Mouse (Mus musculus) 3T3-L1 (cell line): ENCODE data around the gene Bglap3.
"Not testable (repeated sequence)": the region's sequence is repeated elsewhere in the genome, so short reads cannot be mapped to it uniquely, and the experiment has no call there.

Source experiments
- DNase-seq: peaks from one replicate; pipeline ENCODE4 v3.0.0-alpha.2; 2015; ENCODE audit warnings: low read depth, low spot score

Bglap3 gene

GRCm38 (mm10) chr3:88376644-88377043, 4.1 kb upstream of the Bglap3 start:
- DNase-seq, result not testable (repeated sequence)

- not testable (repeated sequence) for DNase-seq
Observed at GRCm38 (mm10) chr3:88375750-88376626, 3.4 kb upstream of the Bglap3 start.

DNA sequence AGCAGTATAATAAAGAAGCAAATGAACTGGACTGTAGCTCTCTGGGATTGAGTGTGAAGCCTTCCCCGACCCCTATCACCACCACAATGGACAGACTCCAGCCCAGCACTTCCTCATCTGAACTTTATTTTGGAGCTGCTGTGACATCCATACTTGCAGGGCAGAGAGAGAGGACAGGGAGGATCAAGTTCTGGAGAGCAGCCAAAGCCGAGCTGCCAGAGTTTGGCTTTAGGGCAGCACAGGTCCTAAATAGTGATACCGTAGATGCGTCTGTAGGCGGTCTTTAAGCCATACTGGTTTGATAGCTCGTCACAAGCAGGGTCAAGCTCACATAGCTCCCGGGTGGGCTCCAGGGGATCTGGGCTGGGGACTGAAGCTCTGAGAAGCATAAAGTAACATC, 4.0 kb downstream of the Bglap3 start:
- not testable (repeated sequence) for DNase-seq

GRCm38 (mm10) chr3:88367517-88367916, 5.0 kb downstream of the Bglap3 start:
- not testable (repeated sequence) for DNase-seq

DNA sequence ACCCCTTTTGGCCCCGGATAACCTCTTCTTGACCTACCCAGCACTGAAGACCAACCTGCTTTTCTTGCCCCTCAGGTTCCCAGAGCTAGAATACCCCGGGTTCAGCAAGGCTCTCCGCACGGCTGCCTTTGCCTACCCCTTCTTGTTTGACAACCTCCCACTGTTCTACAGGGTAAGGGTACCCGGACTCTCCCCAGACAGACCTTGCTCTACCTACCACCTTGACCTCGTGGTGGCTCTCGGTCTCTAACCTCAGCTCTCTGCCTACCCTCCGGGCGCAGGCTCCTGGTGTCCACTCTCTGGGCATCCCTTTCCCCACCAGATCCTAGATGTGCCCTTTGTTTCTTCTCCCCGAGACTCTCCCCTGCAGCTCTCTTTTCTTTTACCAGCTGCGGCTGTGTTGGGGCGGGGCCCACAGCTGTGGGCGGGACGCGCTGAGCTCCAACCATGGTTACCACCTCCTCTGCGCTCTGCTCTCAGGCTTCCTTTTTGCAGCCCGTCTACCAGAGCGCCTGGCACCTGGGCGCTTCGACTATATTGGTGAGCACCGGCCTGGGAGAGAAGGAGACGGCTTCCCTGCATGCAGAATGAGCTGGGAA, 5.6 kb downstream of the Bglap3 start:
- DNase-seq, result not testable (repeated sequence)

- DNase-seq, result no peak
Observed at GRCm38 (mm10) chr3:88365705-88366361, 6.7 kb downstream of the Bglap3 start.

DNA sequence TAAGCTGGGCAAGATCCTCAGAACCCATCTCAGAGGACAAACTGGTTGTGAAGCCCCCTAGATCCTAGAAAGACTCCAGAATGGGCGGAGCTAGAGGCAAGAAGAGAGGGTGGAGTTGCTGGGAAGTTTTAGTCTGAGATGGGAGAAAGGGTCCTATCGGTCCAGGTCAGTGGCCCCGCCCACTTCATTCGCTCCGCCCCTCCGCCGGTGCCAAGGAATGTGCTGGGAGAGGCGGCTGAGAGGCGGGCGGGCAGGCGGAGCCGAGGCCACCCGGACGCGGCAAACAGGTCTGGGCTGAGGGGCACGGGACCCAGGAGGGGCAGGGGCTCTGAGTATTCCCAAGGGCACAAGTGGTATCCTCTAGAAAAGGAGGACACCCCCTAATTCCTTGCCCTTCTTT, 8.2 kb downstream of the Bglap3 start, which contains the start of gene Paqr6:
Gene Paqr6, plus strand, starts transcription at position 248 of the 400 bp plus-strand sequence.
- DNase-seq, result no peak

DNA sequence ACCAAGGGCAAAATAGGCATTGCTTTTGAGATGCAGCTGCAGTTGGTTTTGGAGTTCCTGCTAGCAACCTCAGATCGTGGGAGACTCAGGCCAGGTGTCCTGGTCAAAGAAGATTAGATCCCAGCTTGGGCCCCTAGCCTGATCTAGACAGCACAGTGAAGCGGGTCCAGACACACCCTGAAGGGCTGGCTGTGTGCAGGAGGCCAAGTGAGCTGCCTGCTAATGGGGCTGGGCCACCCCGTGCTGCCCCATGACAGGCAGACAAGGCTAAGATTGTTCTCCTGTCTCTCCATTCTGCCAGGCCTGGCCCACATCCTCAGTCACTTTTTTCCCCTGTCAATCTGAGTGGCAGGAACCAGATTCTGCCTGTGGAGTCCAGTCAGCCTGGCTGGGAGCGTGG, 8.8 kb downstream of the Bglap3 start:
- DNase-seq, result peak; percentile 23

- DNase-seq, result no peak
Observed at GRCm38 (mm10) chr3:88361612-88362313, 10.8 kb downstream of the Bglap3 start.

DNA sequence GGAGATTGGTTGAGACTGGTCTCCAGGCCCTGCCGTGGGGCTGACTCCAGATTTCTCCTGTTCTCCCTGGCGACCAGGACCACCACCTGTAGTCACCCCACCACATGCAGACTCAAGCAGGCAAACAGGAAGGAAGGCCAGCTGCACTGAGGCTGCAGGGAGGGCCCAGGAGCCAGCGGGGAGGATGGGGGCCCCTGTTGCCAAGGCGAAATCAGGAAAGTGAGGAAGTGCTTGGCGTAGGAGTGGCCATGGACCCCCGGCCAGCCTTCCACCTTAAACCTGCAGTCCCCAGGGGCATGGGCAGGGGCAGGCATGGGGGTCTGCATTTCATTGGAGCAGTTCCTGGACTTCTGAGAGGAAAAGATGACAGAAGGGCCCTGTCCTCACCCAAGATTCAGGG, 11.4 kb downstream of the Bglap3 start:
- DNase-seq, result no peak

DNA sequence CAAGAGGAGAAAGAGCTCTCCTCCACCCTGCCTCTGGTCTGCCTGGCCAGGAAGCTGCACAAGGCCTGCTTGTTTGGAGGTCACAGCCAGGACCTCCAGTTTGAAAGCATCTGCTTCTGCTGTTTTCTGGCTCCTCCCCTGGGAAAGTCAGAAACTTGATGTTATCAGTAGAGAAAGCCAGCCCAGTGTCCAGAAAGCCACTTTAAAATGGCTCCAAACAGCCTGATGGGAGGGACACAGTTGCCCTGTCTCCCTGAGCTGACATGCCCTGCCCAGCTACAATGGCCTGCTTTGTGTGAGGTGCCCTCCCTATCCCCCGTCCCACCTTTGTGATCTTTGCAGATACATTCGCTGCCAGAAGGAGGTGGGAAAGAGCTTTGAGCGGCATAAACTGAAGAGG, 12.6 kb downstream of the Bglap3 start:
- no peak for DNase-seq

GRCm38 (mm10) chr3:88359584-88359983, 13.0 kb downstream of the Bglap3 start:
- no peak for DNase-seq

- DNase-seq, result peak; percentile 42
Observed at GRCm38 (mm10) chr3:88354396-88355165, 18.0 kb downstream of the Bglap3 start.

DNA sequence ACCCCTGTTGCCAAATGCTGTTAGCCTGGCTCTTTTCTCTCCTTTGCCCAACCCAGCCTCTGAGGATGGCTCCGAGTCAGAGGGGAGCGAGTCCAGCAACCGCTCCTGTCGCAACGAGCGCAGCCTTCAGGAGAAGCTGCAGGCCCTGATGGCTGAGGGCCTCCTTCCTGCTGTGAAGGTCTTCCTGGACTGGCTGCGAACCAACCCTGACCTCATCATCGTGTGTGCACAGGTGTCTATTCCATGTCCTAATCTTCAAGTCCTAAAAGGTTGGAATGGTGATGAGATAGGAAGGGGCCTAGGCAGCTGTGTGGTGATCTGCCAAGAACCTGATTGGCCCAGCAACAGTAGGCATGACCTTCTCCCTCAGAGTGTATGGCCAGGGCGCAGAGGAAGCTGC, 19.6 kb downstream of the Bglap3 start:
- DNase-seq, result no peak

DNA sequence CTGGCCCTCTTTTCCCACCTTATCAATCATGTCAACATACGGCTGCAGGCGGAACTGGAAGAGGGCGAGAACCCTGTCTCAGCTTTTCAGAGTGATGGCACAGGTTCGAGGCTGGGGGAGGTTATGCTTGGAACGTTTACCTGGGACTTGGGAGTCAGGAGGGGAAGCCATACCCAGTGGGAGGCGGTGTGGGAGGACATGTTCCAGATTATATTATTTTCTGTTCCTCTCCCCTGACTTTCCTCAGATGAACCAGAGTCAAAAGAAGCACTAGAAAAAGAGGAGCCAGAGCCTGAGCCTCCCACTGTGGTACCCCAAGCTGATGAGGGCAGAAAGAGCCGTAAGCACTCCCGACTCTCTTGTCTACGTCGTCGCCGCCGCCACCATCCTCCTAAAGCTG, 21.8 kb downstream of the Bglap3 start:
- no peak for DNase-seq

- DNase-seq, result no peak
Observed at GRCm38 (mm10) chr3:88339006-88339405, 33.5 kb downstream of the Bglap3 start.

- DNase-seq, result no peak
Observed at GRCm38 (mm10) chr3:88338316-88338715, 34.2 kb downstream of the Bglap3 start.

DNA sequence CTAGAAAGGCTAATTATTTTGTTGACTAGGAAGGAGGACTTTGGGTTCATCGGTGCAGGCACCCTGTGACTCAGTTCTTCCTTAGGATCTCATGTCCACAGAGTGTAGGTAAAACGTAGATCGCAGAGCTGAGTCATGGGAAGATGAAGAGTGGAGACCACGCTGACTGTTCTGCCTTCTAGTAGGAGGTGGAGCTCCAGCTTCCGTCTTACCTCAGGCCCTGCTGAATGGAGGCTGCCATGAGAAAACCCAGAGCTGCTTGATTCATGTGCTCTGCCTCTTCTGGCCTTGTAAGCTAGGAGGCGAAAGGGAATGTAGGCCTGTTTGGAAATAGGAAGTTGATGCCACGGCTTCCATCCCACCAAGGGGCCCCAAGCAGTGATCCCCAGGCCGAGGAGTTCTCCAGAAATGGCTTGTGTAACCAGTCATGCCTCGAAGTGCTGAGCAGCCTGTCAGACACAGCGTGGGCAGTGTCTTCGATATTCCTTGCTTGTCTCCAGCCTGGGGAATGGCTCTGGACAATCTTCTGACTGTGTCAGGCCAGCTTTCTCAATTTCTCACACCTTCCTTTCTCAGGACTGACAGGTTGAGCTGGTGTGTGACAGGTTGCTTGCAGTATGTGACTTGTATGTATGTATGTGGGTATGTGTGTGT, 35.0 kb downstream of the Bglap3 start:
- DNase-seq, result peak; percentile 67

DNA sequence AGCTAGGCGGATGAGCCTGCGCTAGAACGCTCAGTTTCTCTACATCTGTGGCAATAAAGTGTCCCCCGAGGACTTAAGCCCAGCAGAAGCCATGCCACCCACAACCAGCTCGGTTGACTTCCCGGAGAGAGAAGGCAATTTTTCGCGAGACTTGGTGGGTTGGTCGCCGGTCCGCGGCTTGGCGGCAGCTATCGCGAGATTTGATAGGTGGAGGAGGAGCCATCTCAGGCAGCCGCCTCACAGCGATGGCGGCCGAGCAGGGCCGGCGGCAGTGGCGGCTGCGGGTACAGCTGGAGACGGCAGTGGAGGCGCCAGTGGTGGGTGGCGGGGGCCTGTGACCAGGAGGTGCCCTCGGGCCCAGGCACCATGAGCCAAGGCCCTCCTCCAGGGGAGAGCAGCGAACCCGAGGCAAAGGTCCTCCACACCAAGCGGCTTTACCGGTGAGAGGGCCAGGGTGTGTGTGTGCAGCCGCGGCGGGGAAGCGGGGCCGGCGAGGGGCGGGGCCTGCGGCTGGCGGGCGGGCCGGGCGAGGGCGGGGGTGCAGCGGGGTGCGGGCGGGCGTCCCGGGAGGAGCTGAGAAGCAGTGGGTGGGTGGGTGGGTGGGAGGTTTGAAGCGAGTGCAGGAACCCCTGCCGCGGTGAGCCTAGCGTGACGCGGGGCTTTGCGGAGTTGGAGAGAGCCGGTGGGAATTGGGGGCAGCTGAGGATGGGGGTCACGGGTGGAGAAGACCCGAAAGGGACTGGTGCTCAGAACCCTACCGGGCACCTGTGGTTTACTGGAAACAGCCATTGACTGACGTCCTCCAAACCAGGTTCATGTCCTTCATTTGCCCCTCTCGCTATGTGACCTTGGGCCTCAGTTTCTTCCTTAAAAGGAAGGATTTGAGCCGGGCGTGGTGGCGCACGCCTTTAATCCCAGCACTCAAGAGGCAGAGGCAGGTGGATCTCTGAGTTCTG, 36.2 kb downstream of the Bglap3 start, which contains the start of the genes Tmem79 and Smg5:
Gene Tmem79, minus strand, starts transcription at position 91 of the 956 bp plus-strand sequence.
Gene Smg5, plus strand, starts transcription at position 203 of the 956 bp plus-strand sequence.
- peak; percentile 96 for DNase-seq
